Mouse (Mus musculus) kidney, postnatal 14 days (tissue): Measurements from ENCODE around the gene Pygm.

ENCODE experiments used
- DNase-seq: peaks from one replicate; pipeline ENCODE4 v3.0.0; 2022; ENCODE audit warnings: mixed read lengths

The Pygm gene

DNA sequence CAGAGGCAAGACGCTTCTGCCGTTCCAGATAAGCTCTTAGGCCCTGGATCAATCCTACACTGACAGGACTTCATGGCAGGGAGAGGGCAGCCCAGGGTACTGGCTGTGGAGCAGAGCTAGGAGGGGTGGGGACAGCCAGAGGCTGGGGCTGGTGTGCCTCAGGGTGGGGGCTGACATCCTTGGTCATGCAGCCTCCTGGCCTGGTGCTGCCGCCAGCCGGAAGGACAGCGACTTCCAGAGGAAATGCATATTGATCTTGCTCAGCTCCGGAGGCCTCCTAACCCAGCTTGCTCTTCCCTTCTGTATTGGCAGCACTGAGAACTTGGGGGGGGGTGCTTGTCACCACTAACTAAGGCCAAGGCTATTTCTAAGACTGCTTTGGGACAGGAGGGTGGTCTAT, 31.3 kb downstream of the Pygm start:
- DNase-seq, result peak; percentile 55

DNA sequence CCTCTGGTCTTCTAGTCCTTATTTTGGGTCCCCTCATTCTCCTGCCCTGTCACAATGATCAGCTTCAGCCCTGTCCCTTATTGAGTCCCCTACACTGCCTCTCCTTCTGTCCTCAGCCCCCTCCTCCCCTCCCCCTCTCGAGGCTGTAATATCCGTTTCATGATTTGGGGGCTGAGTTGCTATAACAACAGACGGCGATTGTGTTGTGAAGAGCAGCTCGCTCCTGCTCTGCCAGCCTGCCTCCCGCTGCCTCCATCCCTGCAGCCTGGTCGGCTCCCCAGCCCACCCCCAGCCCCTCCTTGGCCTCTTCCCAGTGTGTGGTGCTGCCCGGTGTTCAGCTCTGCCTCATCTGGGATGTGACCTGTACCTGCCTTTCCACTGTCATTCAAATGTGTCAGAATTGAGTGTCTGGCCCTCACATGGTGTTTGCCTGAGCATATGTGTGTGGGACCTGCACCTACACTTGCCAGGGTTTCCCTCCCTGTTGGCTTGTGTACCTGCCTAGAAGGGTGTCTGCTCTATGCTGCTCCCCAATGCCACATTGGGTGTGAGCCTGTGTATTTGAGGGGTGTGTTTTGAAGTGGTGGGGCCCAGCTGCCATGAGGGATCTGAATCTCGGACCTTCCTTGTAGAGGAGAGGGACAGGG, 32.0 kb downstream of the Pygm start:
- DNase-seq, result no peak

DNA sequence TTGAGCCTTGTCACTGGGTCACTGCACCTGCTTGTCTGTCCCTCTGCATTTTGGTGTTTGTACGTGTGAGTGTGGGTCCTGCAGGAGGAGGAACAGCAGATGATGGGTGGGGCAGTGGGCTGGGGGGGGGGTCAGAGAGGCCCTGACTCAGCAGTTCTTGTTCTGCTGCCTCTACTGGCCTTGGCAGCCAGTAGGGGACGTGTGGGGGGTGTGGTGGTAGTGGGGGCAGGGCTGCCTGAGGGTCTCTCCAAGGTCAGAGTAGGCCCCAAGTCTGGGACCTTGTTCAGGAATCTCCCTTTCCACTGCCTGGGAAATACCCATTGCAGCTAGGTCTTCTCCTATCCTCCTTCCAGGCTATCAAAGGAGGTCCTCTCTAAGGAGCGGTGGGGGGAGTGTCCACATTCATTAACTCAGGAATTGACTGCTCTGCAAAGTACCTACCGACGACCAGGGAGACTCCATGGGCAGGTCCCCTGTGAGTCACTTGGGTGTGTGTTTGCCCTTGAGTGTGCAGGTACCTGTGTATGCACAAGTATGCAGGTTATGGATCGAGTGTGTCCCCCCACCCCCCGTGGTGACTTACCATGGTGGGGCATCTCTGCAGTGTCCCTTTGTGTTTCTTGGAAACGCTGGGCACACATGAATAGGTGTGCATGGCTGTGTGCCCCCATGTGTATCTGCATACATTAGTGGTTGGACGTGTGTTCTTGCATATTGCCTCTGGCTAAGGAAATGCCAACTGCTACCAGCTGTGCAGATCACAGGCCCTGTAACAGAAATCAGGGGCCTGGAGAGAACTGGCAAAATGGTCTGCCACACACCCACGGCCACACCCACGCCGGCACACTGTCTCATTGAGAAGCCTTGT, 32.9 kb downstream of the Pygm start:
- DNase-seq, result no peak

DNA sequence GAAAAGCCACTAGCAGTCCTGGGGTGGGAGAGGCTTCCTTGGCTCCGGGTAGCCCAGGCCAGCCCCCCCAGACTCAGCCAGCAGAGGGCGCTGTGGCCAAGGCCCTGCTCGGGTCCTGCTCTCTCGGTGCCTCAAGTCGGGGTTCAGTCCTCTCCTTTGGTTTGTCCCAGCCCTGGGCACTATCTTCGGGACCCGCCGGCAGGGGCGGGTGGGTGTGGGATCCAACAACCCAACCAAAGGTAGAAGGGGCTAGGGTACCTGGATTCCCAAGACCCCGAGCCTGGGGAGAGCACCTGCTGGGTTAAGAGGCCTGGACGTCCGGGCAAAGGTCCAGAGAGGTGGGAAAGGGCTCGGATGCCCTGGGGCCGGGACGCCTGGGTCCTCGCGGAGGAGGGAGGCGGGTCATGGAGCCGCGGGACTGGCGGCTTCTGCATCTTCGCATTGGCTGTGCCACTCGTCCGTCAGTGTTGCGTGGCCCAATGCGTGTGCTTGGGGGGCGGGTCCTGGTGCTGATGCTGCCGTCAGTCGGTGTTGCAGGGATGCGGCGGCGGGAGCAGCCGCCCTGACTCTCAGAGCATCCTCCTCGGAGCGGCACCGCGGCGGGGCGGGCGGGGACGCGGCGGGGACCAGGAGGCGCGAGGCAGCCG, 34.2 kb downstream of the Pygm start, which contains the start of gene Nrxn2:
Nrxn2 (plus strand) TSS at position 499 of the 647 bp plus-strand sequence.
- DNase-seq, result peak; percentile 87

DNA sequence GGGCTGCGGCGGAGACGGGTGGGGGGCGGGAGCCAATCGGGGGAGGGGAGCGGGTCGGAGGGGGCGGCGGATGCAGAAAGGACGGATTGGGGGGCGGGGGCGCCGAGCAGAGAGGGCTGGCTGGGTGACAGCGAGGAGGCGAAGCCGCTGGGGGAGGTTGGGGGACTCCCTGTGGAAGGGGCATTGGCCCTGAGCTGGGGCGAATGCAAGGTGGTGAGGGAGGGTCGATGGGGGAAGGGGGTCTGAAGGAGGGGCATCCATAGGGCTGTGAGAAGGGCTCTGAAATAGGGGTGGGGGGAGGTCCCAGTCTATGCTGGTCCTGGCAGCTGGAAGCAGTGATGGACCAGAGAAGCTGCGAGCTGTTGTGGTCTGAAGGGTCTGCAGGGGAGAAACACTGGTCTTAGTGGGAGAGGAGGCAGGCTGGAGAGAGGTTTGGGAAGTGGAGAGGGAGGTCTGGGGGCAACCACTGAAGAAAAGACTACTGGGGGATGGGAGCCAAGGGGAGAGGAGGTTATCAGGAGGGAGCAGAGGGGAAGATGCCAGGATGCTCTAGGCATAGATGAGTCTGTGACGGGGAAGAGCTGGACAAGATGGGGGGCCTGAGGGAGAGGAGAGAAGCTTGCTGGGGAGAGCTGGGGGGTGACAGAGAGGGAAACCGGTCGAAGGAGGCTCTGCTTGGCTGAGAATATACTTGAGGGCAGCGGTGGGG, 34.9 kb downstream of the Pygm start:
- DNase-seq, result no peak

DNA sequence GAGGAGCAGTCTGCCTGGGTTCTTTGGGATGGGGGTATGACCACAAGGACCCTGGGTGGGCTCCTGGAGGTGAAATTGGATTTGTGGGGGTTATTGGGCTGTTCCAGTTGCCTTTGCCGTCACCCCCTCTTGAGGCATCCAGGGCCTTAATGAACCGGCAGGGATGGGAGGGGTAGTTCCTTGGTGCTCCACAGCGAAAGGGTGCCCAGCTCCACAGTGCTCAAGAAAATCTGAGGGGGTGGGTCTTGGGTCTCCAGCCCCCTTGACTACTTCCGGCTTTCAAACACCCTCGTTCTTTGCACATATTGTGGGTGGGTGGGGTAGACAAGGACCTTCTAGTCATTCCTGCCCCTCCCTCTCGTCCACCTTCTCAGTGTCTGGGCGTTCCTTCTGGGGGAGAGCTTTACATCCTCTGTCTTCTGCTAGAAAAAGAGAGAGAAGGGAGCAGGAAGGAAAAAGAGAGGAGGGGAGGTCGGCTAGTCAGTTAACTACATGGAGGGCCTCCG, 35.7 kb downstream of the Pygm start:
- no peak for DNase-seq

DNA sequence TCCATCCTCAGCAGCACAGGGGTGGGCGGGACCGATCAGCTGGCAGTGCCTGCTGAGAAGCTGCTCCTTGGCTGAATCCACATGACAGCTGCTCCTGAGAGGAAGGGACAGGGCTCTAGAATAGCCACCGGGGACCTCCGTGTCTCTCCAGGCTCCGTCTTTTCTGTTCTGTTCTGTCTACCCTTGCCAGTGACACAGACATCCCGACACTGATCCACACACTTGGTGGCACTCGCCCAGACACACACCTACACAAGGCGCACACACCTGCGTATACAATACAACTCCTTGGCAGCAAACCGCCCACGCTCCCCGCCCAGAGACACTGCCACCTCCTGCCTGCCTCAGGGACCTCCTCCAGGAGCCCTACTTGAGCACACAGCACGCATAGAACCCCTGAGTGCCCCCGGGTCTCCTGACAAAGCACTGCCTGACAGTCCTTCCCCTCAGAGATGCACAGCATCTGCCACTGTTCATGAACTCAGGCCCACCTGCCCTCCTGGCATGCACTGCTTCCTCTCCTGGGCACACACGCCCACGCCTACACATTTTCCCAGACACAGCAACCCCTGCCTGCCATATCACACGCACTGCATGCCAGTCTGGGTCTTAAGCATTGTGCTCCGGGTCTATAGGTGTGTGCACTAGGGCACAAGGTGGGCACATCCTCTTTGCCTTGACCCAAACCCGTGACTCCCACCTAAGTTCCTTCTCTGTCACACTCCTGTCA, 36.4 kb downstream of the Pygm start:
- no peak for DNase-seq

DNA sequence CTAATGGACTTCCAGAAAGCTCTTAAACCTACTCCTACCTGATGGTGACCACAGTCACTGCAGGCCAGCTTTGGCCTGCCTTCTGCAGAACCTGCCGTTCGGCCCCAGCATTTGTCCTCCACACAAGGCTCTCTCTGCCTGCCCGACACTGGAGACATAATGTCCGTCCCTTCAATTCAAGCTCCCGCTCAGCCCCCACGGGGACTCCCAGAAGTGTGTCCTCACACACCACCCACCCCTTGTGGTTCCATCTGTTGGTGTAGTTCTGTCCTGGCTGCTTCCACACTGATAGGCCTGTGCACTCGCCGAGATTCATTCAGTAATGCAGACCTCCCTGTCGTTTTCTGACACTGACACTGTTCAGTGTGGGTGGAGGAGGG, 37.0 kb downstream of the Pygm start:
- no peak for DNase-seq

DNA sequence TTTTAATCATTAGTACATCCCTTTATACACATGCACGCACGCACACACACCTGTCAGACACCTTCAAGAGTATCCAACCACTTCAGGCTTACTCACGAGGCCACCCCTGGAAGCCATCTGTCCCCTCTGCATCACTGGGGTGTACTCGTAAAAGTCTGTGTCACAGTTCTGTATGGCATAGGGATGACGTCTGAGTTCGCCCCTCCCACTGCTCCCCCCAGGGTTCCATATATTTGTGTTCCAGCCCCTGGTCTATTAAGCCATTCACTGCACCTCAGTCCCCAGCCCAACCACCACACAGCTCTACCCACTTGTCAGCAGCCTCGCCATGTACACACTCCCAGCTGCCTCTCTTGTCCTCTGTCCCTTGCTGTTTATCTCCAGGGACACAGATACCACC, 37.8 kb downstream of the Pygm start:
- DNase-seq, result no peak

DNA sequence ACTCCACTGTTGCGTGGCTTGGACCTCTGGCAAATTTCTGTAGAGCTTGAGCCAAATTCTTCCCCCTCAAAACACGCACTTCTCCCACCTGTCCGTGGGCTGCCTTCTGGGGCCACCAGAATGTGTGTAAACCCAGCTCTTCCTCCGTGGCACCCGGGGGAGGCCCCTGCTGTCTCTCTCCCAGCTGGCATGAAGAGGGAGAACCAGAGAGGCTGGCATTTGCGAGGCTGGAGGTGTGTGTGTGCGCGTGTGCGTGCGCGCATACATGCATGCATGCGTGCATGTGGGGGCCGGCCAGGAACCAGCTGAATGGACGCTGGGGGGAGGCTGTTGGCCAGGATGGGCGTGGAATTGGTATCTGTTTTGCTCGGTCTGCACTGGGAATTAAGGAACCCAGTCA, 39.0 kb downstream of the Pygm start:
- no peak for DNase-seq

DNA sequence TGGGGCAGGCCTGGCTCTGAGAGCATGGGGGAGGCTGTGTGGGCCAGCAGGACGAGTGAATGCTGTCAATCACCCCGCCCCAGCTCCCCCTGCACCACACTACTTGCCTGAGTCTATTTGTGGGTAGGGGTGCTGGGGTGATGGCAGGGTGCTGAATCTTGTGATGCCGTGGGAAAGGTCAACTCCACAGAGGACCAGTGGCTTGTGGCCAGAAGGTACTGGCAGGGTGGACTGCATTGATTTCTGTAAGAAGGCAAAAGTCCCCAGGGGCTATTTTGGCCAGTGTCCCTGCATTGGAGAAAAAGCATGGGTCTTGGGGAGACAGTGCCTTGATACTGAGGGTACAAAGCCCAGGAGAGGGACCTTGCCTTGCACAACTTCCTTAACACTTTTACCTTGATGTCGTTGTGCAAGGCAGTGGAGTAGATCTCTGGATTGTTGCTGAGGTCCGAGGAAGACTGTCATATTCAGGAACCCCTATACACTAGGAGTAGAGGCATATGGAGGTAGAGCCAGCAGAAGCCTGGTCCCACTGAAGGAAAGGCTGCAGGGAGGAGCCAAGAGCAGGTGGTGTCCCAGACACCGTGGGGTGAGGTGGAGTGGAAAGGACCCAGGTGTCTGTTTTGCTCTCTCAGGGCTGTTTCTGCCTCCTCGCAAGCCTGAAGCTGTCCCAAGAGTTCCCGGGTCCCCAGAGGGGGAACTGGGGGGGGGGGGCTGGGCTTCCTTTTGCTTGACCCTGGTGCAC, 40.1 kb downstream of the Pygm start:
- no peak for DNase-seq

DNA sequence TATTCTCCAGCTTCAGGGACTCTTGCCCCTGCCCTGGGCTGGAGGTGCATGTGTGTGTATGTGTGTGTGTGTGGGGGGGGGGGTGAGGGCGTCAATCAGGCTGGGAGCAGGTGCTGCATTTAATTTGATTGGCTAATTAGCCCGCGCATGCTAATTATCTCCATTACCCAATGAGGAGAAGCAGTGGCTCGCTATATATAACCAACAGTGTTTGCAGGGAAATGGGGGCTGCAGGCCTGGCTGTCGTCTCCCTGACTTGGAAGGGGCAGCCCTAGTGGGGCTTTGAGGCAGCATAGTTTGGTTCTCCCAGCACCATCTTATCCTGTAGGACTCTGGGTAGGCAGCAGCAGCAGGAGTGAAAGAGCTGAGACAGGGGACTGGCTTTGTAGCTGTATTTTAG, 41.4 kb downstream of the Pygm start:
- DNase-seq, result no peak

DNA sequence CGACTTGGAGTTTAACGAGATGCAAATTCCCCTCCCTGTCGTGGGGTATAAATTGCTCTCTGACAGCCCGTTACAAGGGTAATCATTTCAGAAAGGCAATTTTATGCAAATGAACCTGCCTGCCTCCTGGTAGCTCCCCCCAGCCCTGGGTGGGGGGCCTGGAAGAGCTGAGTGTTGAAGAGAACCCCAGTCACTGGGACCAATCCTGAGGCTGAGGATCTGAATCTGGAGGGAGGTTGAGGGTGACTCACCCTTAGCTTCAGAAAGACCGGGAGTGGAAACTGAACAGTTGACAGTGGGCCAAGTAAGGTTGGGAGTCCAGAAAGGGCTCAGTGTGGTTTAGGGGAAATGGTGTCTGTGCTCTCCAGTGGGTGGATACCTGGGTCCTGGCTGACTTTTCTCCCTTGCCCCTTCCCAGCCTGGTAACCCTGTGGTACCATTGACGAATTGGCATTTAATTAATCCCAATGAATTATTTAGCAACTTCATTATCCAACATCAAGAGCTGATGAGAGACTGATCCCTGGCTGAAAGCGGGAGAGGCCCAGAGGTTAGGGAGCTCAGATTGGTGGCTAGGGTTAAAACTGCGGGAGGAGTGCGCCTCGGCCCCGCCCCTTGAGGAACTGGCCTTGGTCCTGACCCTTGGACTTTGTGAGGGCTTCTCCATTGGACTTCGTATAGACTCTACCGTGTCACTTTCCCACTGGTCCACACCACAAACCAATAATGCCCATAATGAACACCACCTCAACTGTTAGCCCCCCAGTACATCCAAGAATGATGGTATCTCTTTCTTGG, 42.7 kb downstream of the Pygm start:
- peak; percentile 59 for DNase-seq

DNA sequence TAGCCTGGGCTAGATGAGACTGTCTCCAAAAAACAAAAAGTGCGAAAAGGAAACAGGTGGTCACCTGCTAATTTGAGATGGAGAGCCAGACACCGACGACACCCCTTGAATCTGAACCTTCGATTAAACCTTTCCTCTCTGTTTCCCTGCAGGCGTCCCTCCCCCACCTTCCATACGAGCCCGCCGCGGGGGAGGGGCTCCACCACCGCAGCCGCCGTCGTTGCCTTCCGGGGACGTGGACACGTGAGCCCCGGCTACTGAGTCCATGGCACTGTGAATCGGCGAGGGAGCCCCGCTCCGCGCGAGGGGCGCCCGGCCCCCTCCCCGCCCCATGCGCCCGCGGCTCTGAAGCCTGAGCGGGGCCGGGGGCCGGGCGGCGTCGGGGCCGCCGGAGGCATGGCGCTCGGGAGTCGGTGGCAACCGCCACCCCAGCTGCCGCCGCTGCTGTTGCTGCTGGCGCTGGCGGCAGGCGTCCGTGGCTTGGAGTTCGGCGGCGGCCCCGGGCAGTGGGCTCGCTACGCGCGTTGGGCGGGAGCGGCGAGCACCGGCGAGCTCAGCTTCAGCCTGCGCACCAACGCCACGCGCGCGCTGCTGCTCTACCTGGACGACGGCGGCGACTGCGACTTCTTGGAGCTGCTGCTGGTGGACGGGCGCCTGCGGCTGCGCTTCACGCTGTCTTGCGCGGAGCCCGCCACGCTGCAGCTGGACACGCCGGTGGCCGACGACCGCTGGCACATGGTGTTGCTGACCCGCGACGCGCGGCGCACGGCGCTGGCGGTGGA, 43.6 kb downstream of the Pygm start:
- DNase-seq, result peak; percentile 65

DNA sequence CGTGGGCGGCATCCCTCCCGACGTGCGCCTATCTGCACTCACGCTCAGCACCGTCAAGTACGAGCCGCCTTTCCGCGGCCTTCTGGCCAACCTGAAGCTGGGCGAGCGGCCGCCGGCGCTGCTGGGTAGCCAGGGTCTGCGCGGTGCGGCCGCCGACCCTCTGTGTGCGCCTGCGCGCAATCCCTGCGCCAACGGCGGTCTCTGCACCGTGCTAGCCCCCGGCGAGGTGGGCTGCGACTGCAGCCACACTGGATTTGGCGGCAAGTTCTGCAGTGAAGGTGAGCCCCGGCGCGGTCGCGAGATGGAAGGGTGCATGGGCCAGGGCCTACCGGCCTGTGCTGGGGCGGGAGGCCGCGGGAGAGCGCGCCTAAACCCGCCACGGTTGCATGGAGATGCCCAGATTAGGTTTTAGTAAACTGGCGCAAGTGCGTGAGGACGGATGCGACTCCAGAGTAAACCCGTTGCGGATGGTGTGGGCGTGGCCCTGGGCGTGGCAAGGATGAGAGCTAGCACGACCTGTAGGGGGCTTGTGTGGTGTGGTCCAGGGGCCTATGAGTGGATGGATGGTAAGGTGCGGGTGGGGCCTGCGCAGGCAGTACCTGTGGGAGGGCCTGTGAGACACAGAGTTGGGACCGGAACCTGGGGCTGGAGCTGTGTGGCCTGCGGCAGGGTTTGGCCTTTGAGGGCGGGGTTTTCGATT, 44.5 kb downstream of the Pygm start:
- DNase-seq, result no peak

DNA sequence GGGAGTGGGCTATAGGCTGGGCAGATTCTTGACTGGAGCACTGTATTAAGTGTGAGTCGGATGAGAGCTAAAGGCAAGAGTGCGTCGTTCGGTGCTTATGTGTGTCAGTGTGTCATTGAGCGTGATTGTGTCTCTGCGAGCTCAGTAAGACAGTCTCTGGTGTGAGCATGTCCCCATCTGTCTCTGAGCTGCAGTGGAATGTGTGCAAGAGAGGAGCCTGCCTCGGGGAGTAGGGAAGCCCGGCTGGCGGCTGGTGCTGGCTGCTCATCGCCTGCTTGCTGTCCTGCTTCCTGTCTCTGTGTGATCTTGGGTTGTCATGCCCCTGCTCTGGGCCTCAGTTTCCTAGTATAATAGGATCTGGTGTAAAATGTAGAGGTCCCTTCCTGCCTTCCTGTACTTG, 58.8 kb downstream of the Pygm start:
- DNase-seq, result no peak

DNA sequence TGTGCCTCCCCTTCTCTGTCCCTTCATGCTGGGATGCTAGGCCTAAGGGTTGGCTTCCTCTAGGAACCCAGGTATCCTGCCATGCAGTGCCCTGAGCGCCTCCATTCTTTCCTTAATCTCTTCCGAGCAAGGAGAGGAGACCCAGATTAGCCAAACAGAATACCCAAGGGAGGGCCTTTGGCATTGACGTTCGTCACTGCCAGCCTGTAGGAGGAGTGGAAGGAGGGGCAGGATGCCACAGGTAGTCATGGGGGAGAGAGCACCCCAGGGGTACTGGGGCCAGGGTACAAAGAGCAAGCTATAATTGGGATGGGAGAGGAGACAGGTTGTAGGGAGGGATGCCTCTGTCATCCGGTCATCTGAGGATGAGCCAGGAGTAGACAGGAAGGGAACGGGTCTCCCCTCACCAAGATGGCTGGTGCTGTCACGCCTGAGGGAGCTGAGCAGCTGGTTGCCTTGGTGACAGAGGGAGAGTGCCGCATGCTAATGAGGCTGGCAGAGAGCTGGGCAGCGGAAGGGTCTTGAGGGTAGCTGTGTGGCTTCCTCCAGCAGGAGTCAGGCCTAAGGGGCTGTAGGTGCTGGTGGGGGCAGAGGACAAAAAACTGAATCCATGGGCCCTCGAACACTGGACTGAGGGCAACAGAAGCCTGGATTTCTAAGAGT, 61.7 kb downstream of the Pygm start:
- DNase-seq, result no peak

DNA sequence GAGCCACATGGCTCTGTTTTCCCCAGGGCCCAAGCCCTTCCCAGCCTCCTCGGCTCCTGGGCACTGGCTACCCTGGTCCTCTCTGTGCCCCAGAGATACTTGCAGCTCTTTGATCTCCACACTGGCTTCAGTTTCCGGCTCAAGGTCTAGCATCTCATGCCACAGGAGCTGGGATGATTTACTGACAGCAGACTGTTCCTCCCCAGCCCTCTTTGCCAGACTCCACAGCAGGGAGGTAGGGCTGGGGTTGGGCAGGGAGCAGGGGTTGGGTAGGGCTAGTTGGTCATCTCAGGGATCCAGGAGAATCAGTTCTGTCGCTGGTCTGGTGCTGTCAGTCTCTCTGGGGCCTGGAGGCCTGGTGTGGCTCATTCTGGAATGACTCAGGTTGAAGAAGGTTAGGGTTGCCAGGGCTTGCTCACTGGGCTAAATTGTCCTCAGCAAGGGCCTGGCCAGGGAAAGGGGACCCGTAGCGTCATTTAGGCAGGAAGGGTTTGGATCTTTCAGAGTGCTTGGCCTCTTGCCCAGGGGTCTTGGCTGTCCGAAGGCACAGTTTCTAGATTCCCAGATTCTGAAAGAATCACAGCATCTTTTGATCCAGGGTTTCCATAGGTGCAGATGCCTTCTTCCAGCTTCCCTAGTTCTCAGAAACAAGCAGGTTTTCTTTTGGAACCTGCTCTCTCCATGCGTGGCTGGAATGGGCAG, 62.7 kb downstream of the Pygm start:
- DNase-seq, result no peak
